Mouse (Mus musculus) cerebellum, adult 2 months (tissue): ENCODE measurements at regions not wholly inside any gene's neighbourhood (a gene's known extent, or its start where the extent isn't known, plus 50 kb on each side); places are given as distances from the start of the nearest gene placed in this dataset.
A peak's percentile ranks its signal among the peaks of the same experiment; 100 is the strongest.

Experiments
- DNase-seq, 2 experiments: peaks; one replicate each; pipeline ENCODE4 v3.0.0; 2021
- H3K27ac ChIP-seq: fragments of 200-500 bp; 2 replicates; pipeline ENCODE4 v1.5.1; 2012; ENCODE audit warnings: low read length, control low read depth, inconsistent platforms; ENCODE audit not compliant: insufficient read depth
- H3K27me3 ChIP-seq: fragments of 200-500 bp; 2 replicates; pipeline ENCODE4 v1.6.1; 2012; ENCODE audit warnings: inconsistent platforms, mild to moderate bottlenecking, low read length, moderate library complexity; ENCODE audit not compliant: control insufficient read depth, insufficient read depth
- H3K4me1 ChIP-seq: fragments of 200-500 bp; 2 replicates; pipeline ENCODE4 v1.6.1; 2011; ENCODE audit warnings: low read length; ENCODE audit not compliant: control insufficient read depth, insufficient read depth
- H3K4me3 ChIP-seq: fragments of 200-500 bp; replicated peaks from 2 replicates; pipeline ENCODE3; 2011; ENCODE audit warnings: mild to moderate bottlenecking, low read depth, low read length, control low read depth; ENCODE audit not compliant: insufficient read depth
- CTCF ChIP-seq: fragments of 200-500 bp; IDR thresholded peaks from 2 replicates; pipeline ENCODE4 v1.5.1; 2011; ENCODE audit warnings: low read depth, mild to moderate bottlenecking, control low read depth, low read length, moderate library complexity, borderline replicate concordance; ENCODE audit not compliant: insufficient read depth
- POLR2A ChIP-seq: fragments of 200-500 bp; IDR thresholded peaks from 2 replicates; pipeline ENCODE4 v1.6.1; 2011; ENCODE audit warnings: low read length, control low read depth, borderline replicate concordance; ENCODE audit not compliant: insufficient read depth
- WGBS: fragments of 180-500 bp; shearing (Covaris S2); methylation state at CpG from one replicate; pipeline ENCODE4 v1.1.7; 2018; 5-methylcytosine and 5-hydroxymethylcytosine counted together

DNA sequence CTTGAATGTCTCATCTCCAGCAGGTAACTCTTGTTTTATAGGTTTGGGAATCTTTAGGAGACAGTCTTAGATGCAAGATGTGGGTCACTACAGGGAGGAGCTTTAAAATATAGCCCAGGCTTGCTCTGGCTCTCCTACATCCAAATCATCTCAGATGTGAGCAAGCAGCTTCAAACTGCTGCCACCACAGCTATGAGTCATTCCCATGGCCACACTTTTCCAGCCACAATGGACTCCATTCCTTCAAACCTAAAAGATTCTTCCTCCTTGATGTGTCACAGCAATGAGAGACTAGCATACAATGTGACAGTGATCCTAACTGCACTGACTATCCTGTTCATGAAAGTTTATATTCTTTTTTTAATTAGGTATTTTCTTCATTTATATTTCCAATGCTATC lies 640.5 kb upstream of the A1bg start:
- Histone ChIP-seq H3K27ac (no peak overlapping the region), H3K4me3 (no peak overlapping the region), H3K27me3 (no peaks in the 10 kb centered on the region), H3K4me1 (no peaks in the 10 kb centered on the region)
- DNase-seq = no peak
- TF ChIP-seq CTCF = no peak
- no peak for TF ChIP-seq POLR2A

DNA sequence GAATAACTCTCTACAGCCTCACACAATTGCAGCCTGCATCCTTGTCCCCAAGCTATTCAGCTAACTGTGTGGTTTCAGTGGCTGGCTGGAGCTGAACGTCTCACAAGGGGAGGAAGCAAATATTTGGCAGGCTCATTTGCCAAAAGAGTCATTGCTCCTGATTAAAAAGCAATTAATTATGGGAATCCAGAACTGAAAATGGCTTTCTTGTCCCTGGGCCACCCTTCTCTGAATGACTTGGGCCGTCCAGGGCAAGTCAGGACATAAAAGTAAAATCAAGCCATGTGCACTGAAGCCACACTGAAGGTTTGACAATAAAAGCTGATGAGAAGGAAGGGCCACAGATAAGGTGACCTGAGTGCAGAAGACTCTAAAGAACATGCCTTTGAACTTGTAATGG lies 639.4 kb upstream of the A1bg start:
- H3K27me3 ChIP-seq = no peaks in the 10 kb centered on the region
- no peaks in the 10 kb centered on the region for H3K4me1 ChIP-seq
- peak in 1 of 2 experiments; percentile 8 for DNase-seq
- H3K27ac ChIP-seq = no peak overlapping the region
- WGBS = 28% methylated on average over 2 of the region's 2 CpGs
- no peak overlapping the region for H3K4me3 ChIP-seq
- TF ChIP-seq CTCF (no peak), POLR2A (no peak)

DNA sequence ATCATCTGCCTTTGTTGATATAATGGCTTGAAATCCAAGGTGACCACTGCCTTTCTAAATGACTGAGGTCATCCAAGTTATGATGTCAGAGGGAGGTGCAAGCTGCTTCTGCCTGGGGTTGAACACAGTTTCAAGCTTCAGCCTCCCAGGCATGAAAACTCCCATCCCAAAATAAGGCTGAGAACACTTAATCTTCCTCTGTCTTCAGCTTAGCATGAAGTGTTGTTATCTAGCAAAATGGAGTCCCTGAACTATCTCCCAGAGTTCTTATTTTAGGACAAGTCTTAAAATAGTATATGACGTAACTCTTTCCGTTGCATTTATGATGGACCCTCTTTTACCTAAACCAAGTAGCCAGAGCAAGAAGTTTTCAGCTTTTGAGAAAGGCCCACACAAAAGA lies 631.1 kb upstream of the A1bg start:
- H3K27ac ChIP-seq = no peak overlapping the region
- no peaks in the 10 kb centered on the region for H3K27me3 ChIP-seq
- TF ChIP-seq POLR2A (no peak), CTCF (no peak)
- 94% methylated on average over 2 of the region's 2 CpGs for WGBS
- no peak overlapping the region for H3K4me3 ChIP-seq
- H3K4me1 ChIP-seq = no peaks in the 10 kb centered on the region
- DNase-seq = no peak

DNA sequence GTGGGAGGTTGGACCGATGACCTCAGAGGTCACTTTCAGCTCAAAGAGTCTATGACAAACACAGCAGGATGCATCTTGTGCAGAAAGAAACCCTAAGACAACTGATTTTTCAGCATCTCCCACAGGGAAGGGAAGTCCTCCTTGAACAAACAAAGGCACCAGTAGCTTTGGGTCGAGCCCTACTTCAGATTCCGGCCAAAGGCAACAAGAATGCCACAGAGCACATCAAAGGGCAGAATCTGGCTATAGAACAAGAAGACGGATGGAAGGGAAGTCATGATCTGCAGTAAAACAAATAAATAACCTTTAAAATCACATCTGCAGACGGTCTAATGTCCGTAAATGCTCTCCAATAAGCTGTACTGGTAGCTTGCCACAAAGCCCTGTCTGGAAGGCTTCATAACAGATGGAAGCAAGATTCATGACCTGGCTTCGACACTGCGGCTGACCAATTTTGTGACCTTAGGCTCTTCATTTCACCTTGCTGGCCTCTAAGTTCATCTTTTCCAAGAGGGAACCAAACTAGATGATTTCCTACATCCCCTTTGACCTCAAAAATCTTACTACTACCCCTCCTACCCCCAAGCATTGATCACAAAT lies 630.4 kb upstream of the A1bg start:
- no peak for TF ChIP-seq CTCF
- TF ChIP-seq POLR2A = no peak
- DNase-seq = peak in 1 of 2 experiments; percentile 0
- H3K4me3 ChIP-seq = no peak overlapping the region
- no peak overlapping the region for H3K27ac ChIP-seq
- H3K4me1 ChIP-seq = no peaks in the 10 kb centered on the region
- no peaks in the 10 kb centered on the region for H3K27me3 ChIP-seq
- 50% methylated on average over 8 of the region's 8 CpGs for WGBS

DNA sequence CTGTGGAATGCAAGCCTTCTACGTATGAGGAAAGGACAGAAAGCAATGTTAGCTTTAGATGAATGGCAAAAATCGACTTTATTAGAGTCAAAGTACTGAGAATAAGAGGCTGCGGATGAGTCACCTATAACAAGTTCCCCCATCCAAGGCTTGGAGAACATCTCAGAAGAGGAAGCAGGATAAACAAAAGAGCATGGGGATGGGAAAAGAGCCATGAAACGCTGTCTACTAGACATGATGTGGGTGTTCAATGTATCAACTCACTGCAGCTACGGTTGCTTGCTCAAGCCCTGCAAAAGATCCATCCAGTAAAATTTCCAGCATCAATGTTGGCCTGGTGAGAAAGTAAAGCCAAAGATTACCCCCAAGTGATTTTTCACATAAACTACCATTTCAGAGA lies 628.4 kb upstream of the A1bg start:
- DNase-seq = no peak
- Histone ChIP-seq H3K4me1 (no peaks in the 10 kb centered on the region), H3K27ac (no peak overlapping the region), H3K27me3 (no peaks in the 10 kb centered on the region), H3K4me3 (no peak overlapping the region)
- TF ChIP-seq POLR2A (no peak), CTCF (no peak)
- WGBS = 89% methylated on average over 5 of the region's 5 CpGs

DNA sequence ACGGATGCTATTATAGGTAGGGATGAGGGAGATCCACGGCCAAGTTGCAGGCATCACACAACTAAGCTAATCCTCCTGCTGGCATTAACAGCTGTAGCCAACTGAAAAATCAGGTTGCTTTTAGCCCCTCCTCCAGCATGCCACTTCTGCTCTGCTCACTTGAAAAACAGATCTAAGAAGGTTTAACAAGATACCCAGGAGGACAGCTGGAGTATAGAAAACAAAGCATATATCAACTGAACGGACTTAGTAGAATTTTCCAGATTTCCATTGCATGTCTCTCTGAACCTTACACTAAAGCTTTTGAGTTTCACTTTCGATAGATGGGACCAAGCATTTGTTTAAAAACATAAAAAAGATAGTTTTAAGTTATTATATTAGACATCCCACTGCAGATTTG lies 625.6 kb upstream of the A1bg start:
- no peaks in the 10 kb centered on the region for H3K27me3 ChIP-seq
- no peak for DNase-seq
- no peak overlapping the region for H3K27ac ChIP-seq
- TF ChIP-seq CTCF (no peak), POLR2A (no peak)
- H3K4me3 ChIP-seq = no peak overlapping the region
- H3K4me1 ChIP-seq = no peaks in the 10 kb centered on the region
- 58% methylated on average over 4 of the region's 4 CpGs for WGBS

DNA sequence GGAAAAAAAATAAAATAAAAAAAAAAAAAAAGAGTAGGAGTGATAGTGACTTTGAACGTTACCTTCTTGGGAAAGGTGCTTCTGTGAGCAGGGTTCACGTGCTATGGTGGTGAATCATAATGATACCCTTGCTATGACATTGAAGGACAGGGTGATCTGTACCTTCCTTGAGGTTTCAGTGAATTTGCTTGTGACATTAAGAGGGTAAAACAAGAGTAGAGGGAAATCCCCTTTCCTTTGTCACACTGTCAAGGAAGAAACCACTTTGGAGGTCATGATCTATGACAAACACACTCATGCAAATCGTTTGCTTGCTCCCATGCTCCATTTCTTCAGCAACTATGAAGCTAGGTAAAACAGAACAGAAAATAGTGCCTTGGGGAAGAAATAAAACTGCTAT lies 623.8 kb upstream of the A1bg start:
- DNase-seq = no peak
- TF ChIP-seq CTCF (no peak), POLR2A (no peak)
- 92% methylated on average over 3 of the region's 3 CpGs for WGBS
- H3K27ac ChIP-seq = no peak overlapping the region
- H3K4me1 ChIP-seq = no peaks in the 10 kb centered on the region
- no peak overlapping the region for H3K4me3 ChIP-seq
- H3K27me3 ChIP-seq = no peaks in the 10 kb centered on the region

DNA sequence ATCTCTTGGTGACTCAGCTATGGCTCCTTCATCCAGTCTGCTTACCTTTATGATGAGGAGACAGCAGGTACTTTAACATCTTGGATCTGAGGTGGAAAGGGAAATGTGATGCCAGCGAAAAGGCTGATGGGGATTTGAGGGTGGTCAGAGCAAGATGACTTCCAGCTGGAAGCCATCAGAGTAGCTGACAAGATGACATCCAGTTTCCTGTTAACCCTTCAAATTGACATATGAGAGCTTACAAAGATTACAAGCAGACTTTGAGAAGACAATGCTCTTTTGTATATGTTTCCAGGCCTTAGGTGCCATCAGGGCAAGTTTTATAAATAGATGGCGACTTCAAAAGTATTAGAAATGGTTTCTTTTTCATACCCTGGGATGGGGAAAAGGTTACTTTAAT lies 621.3 kb upstream of the A1bg start:
- H3K4me3 ChIP-seq = no peak overlapping the region
- no peaks in the 10 kb centered on the region for H3K4me1 ChIP-seq
- H3K27me3 ChIP-seq = no peaks in the 10 kb centered on the region
- DNase-seq = no peak
- 66% methylated on average over 2 of the region's 2 CpGs for WGBS
- TF ChIP-seq POLR2A = no peak
- TF ChIP-seq CTCF = no peak
- H3K27ac ChIP-seq = no peak overlapping the region
